Comparison of ENCODE assay signal across 10 mouse cellular contexts in the genomic region with DNA sequence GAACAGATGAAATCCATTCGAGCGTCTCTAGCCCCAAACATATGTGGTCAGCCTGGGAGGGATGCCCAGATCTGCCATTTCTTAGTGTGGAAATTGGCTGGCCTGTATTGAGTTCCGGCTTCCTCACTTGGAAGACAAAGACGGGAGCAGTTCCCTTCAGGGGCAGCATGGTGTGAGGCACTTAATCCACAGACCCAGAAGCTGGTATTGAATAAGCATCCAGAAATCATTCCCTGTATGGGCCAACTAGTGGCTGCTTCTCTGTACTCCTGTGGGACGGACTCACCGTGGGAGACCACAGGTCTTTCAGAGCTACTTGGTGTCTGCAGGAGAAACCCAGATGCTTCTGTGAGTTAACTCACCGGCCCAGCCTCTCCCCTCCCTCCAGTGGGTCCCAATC. TPM values are rescaled to one million over a fixed set of nuclear protein-coding genes. Genes with fewer than 3 reads are reported as not detected.
DNase-seq lines count a peak whose midpoint lies in the region; ATAC-seq lines count a peak whose summit lies in the region.
"Had no signal": no experiment of that assay in that cellular context is flagged by ENCODE, and none has a peak within 500 bp of the region (broad histone marks: within the 10 kb centered on the region; RNA-seq: fewer than 3 reads in every experiment).

No protein-coding gene starts in this region.

- H3K9me3 ChIP-seq in neural tube, embryonic 13.5 days, result no peaks in the 10 kb centered on the region
- no peaks in the 10 kb centered on the region for H3K9me3 ChIP-seq in forebrain, embryonic 16.5 days (ENCODE audit: control insufficient read depth, low read length)
- H3K9me3 ChIP-seq in heart, embryonic 12.5 days (replicated peaks), result peaks cover 5% of the 10 kb centered on the region; the same call in 1 of the 2 replicates
- H3K9me3 ChIP-seq: limb, embryonic 15.5 days had no signal

- no peak overlapping the region for H3K4me2 ChIP-seq in neural tube, embryonic 13.5 days
- peak overlapping the region; percentile 39 for H3K4me2 ChIP-seq in forebrain, embryonic 16.5 days (ENCODE audit: low read length)
- H3K4me2 ChIP-seq in heart, embryonic 12.5 days, result no peak overlapping the region
- H3K4me2 ChIP-seq: limb, embryonic 15.5 days had no signal

- DNase-seq in neural tube, embryonic 10.5 days (ENCODE audit: extremely low spot score, low spot score), result no peak
- DNase-seq in cerebellum, adult 9-11 months, result peak; percentile 92
- no peak for DNase-seq in gastrocnemius, adult 18-20 months (ENCODE audit: low spot score)
- no peak for DNase-seq in frontal cortex, adult 2 months (ENCODE audit: extremely low spot score in 1 of 2, low spot score in 1 of 2)
- DNase-seq: thymus, adult 18-20 months had no signal

- ATAC-seq in neural tube, embryonic 13.5 days (ENCODE audit: low read depth), result no peak
- ATAC-seq in forebrain, embryonic 16.5 days, result peak; percentile 89
- no peak for ATAC-seq in heart, embryonic 12.5 days (ENCODE audit: insufficient number of reproducible peaks, low FRiP score)

- no peak overlapping the region for H3K4me3 ChIP-seq in neural tube, embryonic 13.5 days
- H3K4me3 ChIP-seq in forebrain, embryonic 16.5 days (replicated peaks; ENCODE audit: low read length), result no peak overlapping the region
- H3K4me3 ChIP-seq in heart, embryonic 12.5 days, result no peak overlapping the region
- H3K4me3 ChIP-seq: limb, embryonic 15.5 days had no signal

- no peak overlapping the region for H3K9ac ChIP-seq in neural tube, embryonic 13.5 days
- no peak overlapping the region for H3K9ac ChIP-seq in forebrain, embryonic 16.5 days (replicated peaks; ENCODE audit: low read depth, low read length)
- H3K9ac ChIP-seq in heart, embryonic 12.5 days, result no peak overlapping the region
- H3K9ac ChIP-seq: limb, embryonic 15.5 days had no signal

- peak overlapping the region; percentile 59; the same call in 1 of the 2 replicates for H3K27ac ChIP-seq in neural tube, embryonic 13.5 days (replicated peaks)
- peak overlapping the region; percentile 89 for H3K27ac ChIP-seq in forebrain, embryonic 16.5 days (ENCODE audit: low read length)
- no peak overlapping the region for H3K27ac ChIP-seq in heart, embryonic 12.5 days (ENCODE audit: poor library complexity, severe bottlenecking)
- H3K27ac ChIP-seq: limb, embryonic 15.5 days; macrophage had no signal

- 73% methylated on average over 7 of the region's 7 CpGs for WGBS in neural tube, embryonic 13.5 days
- 17% methylated on average over 7 of the region's 7 CpGs for WGBS in forebrain, embryonic 16.5 days
- 77% methylated on average over 7 of the region's 7 CpGs for WGBS in heart, embryonic 12.5 days

- H3K36me3 ChIP-seq in neural tube, embryonic 13.5 days, result peaks cover 19% of the 10 kb centered on the region
- no peaks in the 10 kb centered on the region for H3K36me3 ChIP-seq in forebrain, embryonic 16.5 days (ENCODE audit: control insufficient read depth, insufficient read depth)
- no peaks in the 10 kb centered on the region for H3K36me3 ChIP-seq in heart, embryonic 12.5 days
- H3K36me3 ChIP-seq: limb, embryonic 15.5 days had no signal

- H3K4me1 ChIP-seq in neural tube, embryonic 13.5 days (replicated peaks), result peaks cover 49% of the 10 kb centered on the region
- peaks cover 43% of the 10 kb centered on the region for H3K4me1 ChIP-seq in forebrain, embryonic 16.5 days (replicated peaks; ENCODE audit: control insufficient read depth, insufficient read depth, low read length)
- H3K4me1 ChIP-seq in heart, embryonic 12.5 days (replicated peaks), result no peaks in the 10 kb centered on the region
- H3K4me1 ChIP-seq: limb, embryonic 15.5 days had no signal

- H3K27me3 ChIP-seq in neural tube, embryonic 13.5 days, result no peaks in the 10 kb centered on the region
- H3K27me3 ChIP-seq in forebrain, embryonic 16.5 days (replicated peaks; ENCODE audit: control insufficient read depth, insufficient read depth, low read length), result no peaks in the 10 kb centered on the region
- H3K27me3 ChIP-seq in heart, embryonic 12.5 days (replicated peaks), result 0 out of 2 replicates have a peak, but pooled peaks cover 2% of the 10 kb centered on the region
- H3K27me3 ChIP-seq: limb, embryonic 15.5 days had no signal

RNA-seq across cellular contexts. Expression of a gene that starts 8.5 kb away (rescaled TPM):
- polyA plus RNA-seq in neural tube, embryonic 13.5 days (2015; fragmentation: Nextera tagmentation; extraction: Ambion mirVana), result 181 and 182 TPM in 2 replicates
- polyA plus RNA-seq in forebrain, embryonic 16.5 days (2015; fragmentation: Nextera tagmentation; extraction: Ambion mirVana), result 173 and 180 TPM in 2 replicates
- total RNA-seq in gastrocnemius, adult 18-20 months (2021), result under 1 TPM; 0.40 to 0.68 TPM
- 244 and 279 TPM in 2 replicates for polyA plus RNA-seq in frontal cortex, adult 2 months (2012; rRNA removed)
- polyA plus RNA-seq in heart, embryonic 12.5 days (2016; fragmentation: Nextera tagmentation; extraction: Ambion mirVana), result 1.0 and 1.2 TPM in 2 replicates

Comparison
In these comparisons a context has a peak if more than half of its experiments do, and no peak if none do; other contexts are left out.
1. RNA of a gene that starts 8.5 kb away (polyA plus RNA-seq): 244 to 279 TPM in frontal cortex, adult 2 months, 181 to 182 TPM in neural tube, embryonic 13.5 days and 173 to 180 TPM in forebrain, embryonic 16.5 days; 1.0 to 1.2 TPM in heart, embryonic 12.5 days; every median in the first group is over 10 times any median in the second.